In genomic region chr13:48590743-48591142, GRCm38 (mm10) we compare ENCODE assay signal across 28 mouse cellular contexts. TPM values are rescaled to one million over a fixed set of nuclear protein-coding genes. Genes with fewer than 3 reads are reported as not detected.
DNase-seq lines count a peak whose midpoint lies in the region; ATAC-seq and TF ChIP-seq lines count a peak whose summit lies in the region.
"Had no signal": no experiment of that assay in that cellular context is flagged by ENCODE, and none has a peak within 500 bp of the region (broad histone marks: within the 10 kb centered on the region; RNA-seq: fewer than 3 reads in every experiment).

No protein-coding gene starts in this region.

- no peaks in the 10 kb centered on the region for H3K9me3 ChIP-seq in hindbrain, postnatal 0 days (ENCODE audit: low read length)
- H3K9me3 ChIP-seq in hindbrain, embryonic 14.5 days (ENCODE audit: control insufficient read depth, low read length) = no peaks in the 10 kb centered on the region
- H3K9me3 ChIP-seq: forebrain, embryonic 15.5 days; heart, embryonic 10.5 days; heart, embryonic 15.5 days; hindbrain, embryonic 13.5 days; kidney, embryonic 15.5 days; liver, embryonic 15.5 days had no signal

- intact Hi-C loops in left cerebral cortex, adult 2 months (cut with DNase I) = no loop called here

- H3K36me3 ChIP-seq in hindbrain, postnatal 0 days (ENCODE audit: insufficient read depth, low read length) = peaks cover 27% of the 10 kb centered on the region
- peaks cover 56% of the 10 kb centered on the region for H3K36me3 ChIP-seq in hindbrain, embryonic 14.5 days (replicated peaks; ENCODE audit: control insufficient read depth, insufficient read depth)
- H3K36me3 ChIP-seq: heart, embryonic 10.5 days; liver, embryonic 15.5 days had no signal

- H3K4me2 ChIP-seq in hindbrain, postnatal 0 days (ENCODE audit: low read depth, low read length) = no peak overlapping the region
- no peak overlapping the region for H3K4me2 ChIP-seq in hindbrain, embryonic 14.5 days (replicated peaks)
- H3K4me2 ChIP-seq: forebrain, embryonic 15.5 days; heart, embryonic 15.5 days; hindbrain, embryonic 13.5 days; kidney, embryonic 15.5 days; liver, embryonic 15.5 days had no signal

- no peak overlapping the region for H3K9ac ChIP-seq in hindbrain, postnatal 0 days (replicated peaks; ENCODE audit: low read length)
- H3K9ac ChIP-seq in hindbrain, embryonic 14.5 days = no peak overlapping the region
- H3K9ac ChIP-seq: forebrain, embryonic 15.5 days; heart, embryonic 15.5 days; hindbrain, embryonic 13.5 days; kidney, embryonic 15.5 days; liver, embryonic 15.5 days had no signal

- ATAC-seq in hindbrain, postnatal 0 days = no peak
- ATAC-seq in hindbrain, embryonic 14.5 days (ENCODE audit: low FRiP score) = no peak
- no peak for ATAC-seq in erythroblast, adult 5-6 weeks (replicated peaks; ENCODE audit: low FRiP score, poor library complexity, severe bottlenecking)
- ATAC-seq: forebrain, embryonic 15.5 days; inflammation-experienced regulatory T-cells, adult 6 months had no signal

- TF ChIP-seq CTCF in hindbrain, postnatal 0 days (IDR thresholded peaks at IDR 0.05; ENCODE audit: low read depth) = peak; percentile 44
- peak; percentile 28 for TF ChIP-seq CTCF in left cerebral cortex, adult 2 months (IDR thresholded peaks at IDR 0.05)

- no peak overlapping the region for H3K4me3 ChIP-seq in hindbrain, postnatal 0 days (ENCODE audit: low read length)
- H3K4me3 ChIP-seq in hindbrain, embryonic 14.5 days (replicated peaks; ENCODE audit: low read length) = no peak overlapping the region
- no peak overlapping the region for H3K4me3 ChIP-seq in left cerebral cortex, adult 2 months
- H3K4me3 ChIP-seq: forebrain, embryonic 15.5 days; heart, embryonic 10.5 days; heart, embryonic 15.5 days; hindbrain, embryonic 13.5 days; kidney, embryonic 15.5 days; liver, embryonic 15.5 days had no signal

- no peaks in the 10 kb centered on the region; the same call in 1 of the 2 replicates for H3K4me1 ChIP-seq in hindbrain, postnatal 0 days (ENCODE audit: insufficient read depth, low read length)
- H3K4me1 ChIP-seq in hindbrain, embryonic 14.5 days (replicated peaks; ENCODE audit: control insufficient read depth, insufficient read depth, low read length) = peaks cover 23% of the 10 kb centered on the region
- H3K4me1 ChIP-seq: heart, embryonic 15.5 days; liver, embryonic 15.5 days had no signal

- H3K27me3 ChIP-seq in hindbrain, postnatal 0 days (ENCODE audit: insufficient read depth, low read length) = no peaks in the 10 kb centered on the region
- no peaks in the 10 kb centered on the region for H3K27me3 ChIP-seq in hindbrain, embryonic 14.5 days (ENCODE audit: control insufficient read depth, insufficient read depth, low read length)
- H3K27me3 ChIP-seq: CH12.LX; forebrain, embryonic 15.5 days; heart, embryonic 15.5 days; hindbrain, embryonic 13.5 days; kidney, embryonic 15.5 days; liver, embryonic 15.5 days had no signal

- H3K27ac ChIP-seq in hindbrain, postnatal 0 days = no peak overlapping the region
- H3K27ac ChIP-seq in hindbrain, embryonic 14.5 days = no peak overlapping the region
- no peak overlapping the region for H3K27ac ChIP-seq in left cerebral cortex, adult 2 months
- H3K27ac ChIP-seq: forebrain, embryonic 15.5 days; heart, embryonic 10.5 days; heart, embryonic 15.5 days; hindbrain, embryonic 13.5 days; kidney, embryonic 15.5 days; liver, embryonic 15.5 days had no signal

- DNase-seq in hindbrain, postnatal 0 days (ENCODE audit: low spot score) = no peak
- no peak for DNase-seq in hindbrain, embryonic 14.5 days (ENCODE audit: low spot score)
- DNase-seq in left cerebral cortex, adult 2 months (ENCODE audit: extremely low spot score in 1 of 2, low spot score in 2 of 2) = no peak
- no peak for DNase-seq in left cerebral cortex, adult 8-10 months (ENCODE audit: low spot score in 2 of 2)
- DNase-seq in 3T3-L1 (ENCODE audit: low read depth, low spot score) = peak; percentile 41
- peak; percentile 22 for DNase-seq in NIH3T3 (ENCODE audit: low read depth)
- DNase-seq: adrenal gland, postnatal 14 days; cerebellum, adult 11 months; cerebellum, adult 9-10 months; cerebellum, postnatal 36 days; heart, postnatal 4 days; kidney, postnatal 36 days; layer of hippocampus, postnatal 36 days; liver; lung, postnatal 14 days; midbrain, embryonic 14.5 days; right cerebral cortex, postnatal 25 days; thymus, adult 2 months; thymus, postnatal 36 days had no signal

RNA-seq across cellular contexts. Expression of gene Ptpdc1, which starts 34.7 kb away (rescaled TPM):
- 16.3 and 30.8 TPM in 2 replicates for total RNA-seq in hindbrain, postnatal 0 days (2014; rRNA removed)
- 13.0 and 13.5 TPM in 2 replicates for polyA plus RNA-seq in hindbrain, postnatal 0 days (2015; fragmentation: Nextera tagmentation; extraction: Ambion mirVana)
- polyA plus RNA-seq in hindbrain, embryonic 14.5 days (2014; fragmentation: Nextera tagmentation; extraction: Ambion mirVana) = 21.6 and 21.7 TPM in 2 replicates
- 10 to 100 TPM; 22.9 to 28.5 TPM for total RNA-seq in left cerebral cortex, adult 2 months (2021)
- 10 to 100 TPM; 24.3 to 26.9 (median 25.6) TPM for total RNA-seq in left cerebral cortex, adult 8-10 months (2022)
- total RNA-seq in erythroblast, adult 5-6 weeks (2015; ENCODE audit: low replicate concordance) = 1.0 TPM in 1 of 2 replicates, not detected in the other
- 0.43 and 0.56 TPM in 2 replicates for total RNA-seq in erythroblast, adult 5-6 weeks (2017; ENCODE audit: low replicate concordance)
- total RNA-seq: CH12.LX had no signal

Comparison
In these comparisons a context has a peak if more than half of its experiments do, and no peak if none do; other contexts are left out.
1. DNase-seq: peak in 3T3-L1 (single experiment) and NIH3T3 (single experiment); none in hindbrain, postnatal 0 days (single experiment), hindbrain, embryonic 14.5 days (single experiment), left cerebral cortex, adult 2 months (0 of 2) and left cerebral cortex, adult 8-10 months (0 of 2).